Mouse (Mus musculus): ENCODE results near the gene Sytl2.

- no peak for TF ChIP-seq CEBPB (IDR thresholded peaks at IDR 0.05; ENCODE audit: insufficient read depth, poor library complexity, severe bottlenecking)
- TF ChIP-seq POLR2A (IDR thresholded peaks at IDR 0.05; ENCODE audit: insufficient read length, low read depth) = no peak
- TF ChIP-seq POLR2AphosphoS2 (IDR thresholded peaks at IDR 0.05; ENCODE audit: insufficient read length, low read depth) = no peak
- no peak for TF ChIP-seq USF1 (IDR thresholded peaks at IDR 0.05; ENCODE audit: low read depth)
- TF ChIP-seq REST (IDR thresholded peaks at IDR 0.05; ENCODE audit: insufficient read depth, insufficient read length) = no peak
- no peak for TF ChIP-seq MAX (IDR thresholded peaks at IDR 0.05; ENCODE audit: low read depth)
- TF ChIP-seq MYOG (IDR thresholded peaks at IDR 0.05; ENCODE audit: control insufficient read depth in 1 of 3, insufficient read depth in 1 of 3, insufficient read length in 2 of 3, low read depth in 2 of 3) = no peak
These were observed 142.2 kb downstream of the Sytl2 start for GRCm38 (mm10) chr7:90444206-90444605.

All from myocyte (in vitro differentiated cells).